Mouse (Mus musculus) spleen, postnatal 4 days (tissue): ENCODE measurements at regions not wholly inside any gene's neighbourhood (a gene's known extent, or its start where the extent isn't known, plus 50 kb on each side); places are given as distances from the start of the nearest gene placed in this dataset.

Source experiments
- DNase-seq, 2 experiments: peaks; one replicate each; pipeline ENCODE4 v3.0.0; 2022; ENCODE audit warnings: low spot score in 2 of 2

- no peak for DNase-seq
Observed at GRCm38 (mm10) chr4:105912296-105912695, 122.6 kb downstream of the Gm12728 start.

- DNase-seq, result no peak
Observed at GRCm38 (mm10) chr4:105914996-105915395, 125.3 kb downstream of the Gm12728 start.

GRCm38 (mm10) chr4:105916229-105916628 lies 126.6 kb downstream of the Gm12728 start:
- DNase-seq, result no peak

- no peak for DNase-seq
Observed at GRCm38 (mm10) chr4:105924781-105925382, 135.2 kb downstream of the Gm12728 start.

- DNase-seq, result no peak
Observed at GRCm38 (mm10) chr4:105925506-105925905, 135.8 kb downstream of the Gm12728 start.

GRCm38 (mm10) chr4:105929658-105930057 lies 140.0 kb downstream of the Gm12728 start:
- DNase-seq, result no peak

- DNase-seq, result no peak
Observed at GRCm38 (mm10) chr4:105934971-105935370, 145.3 kb downstream of the Gm12728 start.

GRCm38 (mm10) chr4:105936755-105937514 lies 147.3 kb downstream of the Gm12728 start:
- no peak for DNase-seq

GRCm38 (mm10) chr4:105937587-105937986 lies 147.9 kb downstream of the Gm12728 start:
- DNase-seq, result no peak

- no peak for DNase-seq
Observed at GRCm38 (mm10) chr4:105938886-105939285, 149.2 kb downstream of the Gm12728 start.

- DNase-seq, result no peak
Observed at GRCm38 (mm10) chr4:105939636-105940199, 150.0 kb downstream of the Gm12728 start.

GRCm38 (mm10) chr4:105940891-105941290 lies 151.2 kb downstream of the Gm12728 start:
- no peak for DNase-seq

- peak in 1 of 2 experiments; percentile 69 for DNase-seq
Observed at GRCm38 (mm10) chr4:105941785-105942184, 152.1 kb downstream of the Gm12728 start.

GRCm38 (mm10) chr4:105944962-105945361 lies 155.3 kb downstream of the Gm12728 start:
- no peak for DNase-seq

GRCm38 (mm10) chr4:105945921-105946320 lies 156.3 kb downstream of the Gm12728 start:
- no peak for DNase-seq

- DNase-seq, result no peak
Observed at GRCm38 (mm10) chr4:105948326-105948725, 158.7 kb downstream of the Gm12728 start.

- DNase-seq, result no peak
Observed at GRCm38 (mm10) chr4:105952406-105952805, 162.7 kb downstream of the Gm12728 start.

- no peak for DNase-seq
Observed at GRCm38 (mm10) chr4:105956516-105956915, 166.8 kb downstream of the Gm12728 start.

- DNase-seq, result no peak
Observed at GRCm38 (mm10) chr4:105958331-105958730, 168.7 kb downstream of the Gm12728 start.

GRCm38 (mm10) chr4:105961686-105962360 lies 172.2 kb downstream of the Gm12728 start:
- DNase-seq, result no peak

- DNase-seq, result no peak
Observed at GRCm38 (mm10) chr4:105962542-105962941, 172.9 kb downstream of the Gm12728 start.

GRCm38 (mm10) chr4:105968324-105968723 lies 178.7 kb downstream of the Gm12728 start:
- DNase-seq, result no peak
